Mouse (Mus musculus): ENCODE data around the gene Chordc1. TPM values are rescaled to one million over a fixed set of nuclear protein-coding genes. Genes with fewer than 3 reads are reported as not detected.

The Chordc1 gene
- polyA plus RNA-seq (2014; fragmentation: Illumina TruSeq; extraction: RNeasy Lipid Tissue Mini Kit (QIAGEN cat#74804); ENCODE audit: insufficient read depth, low read depth, low replicate concordance): 18.5 TPM

GRCm38 (mm10) chr9:18291571-18292429 lies at the start of gene Chordc1:
Gene Chordc1, plus strand, starts transcription at chr9:18292125.

Other genes starting within 250 kb of the Chordc1 start
- 3.1 TPM for gene Naalad2, start 110.9 kb downstream of the Chordc1 start, polyA plus RNA-seq (2014; fragmentation: Illumina TruSeq; extraction: RNeasy Lipid Tissue Mini Kit (QIAGEN cat#74804); ENCODE audit: insufficient read depth, low read depth, low replicate concordance)
- not detected for gene Ubtfl1, start 112.3 kb downstream of the Chordc1 start, polyA plus RNA-seq (2014; fragmentation: Illumina TruSeq; extraction: RNeasy Lipid Tissue Mini Kit (QIAGEN cat#74804); ENCODE audit: insufficient read depth, low read depth, low replicate concordance)
- not detected for gene Mbd3l2, start 138.5 kb downstream of the Chordc1 start, polyA plus RNA-seq (2014; fragmentation: Illumina TruSeq; extraction: RNeasy Lipid Tissue Mini Kit (QIAGEN cat#74804); ENCODE audit: insufficient read depth, low read depth, low replicate concordance)
- gene Zfp558, start 186.1 kb downstream of the Chordc1 start, polyA plus RNA-seq (2014; fragmentation: Illumina TruSeq; extraction: RNeasy Lipid Tissue Mini Kit (QIAGEN cat#74804); ENCODE audit: insufficient read depth, low read depth, low replicate concordance): 0.24 TPM
- not detected for gene Mbd3l1, start 186.2 kb downstream of the Chordc1 start, polyA plus RNA-seq (2014; fragmentation: Illumina TruSeq; extraction: RNeasy Lipid Tissue Mini Kit (QIAGEN cat#74804); ENCODE audit: insufficient read depth, low read depth, low replicate concordance)

All from lung, adult 10 weeks (tissue).